Mouse (Mus musculus) limb, embryonic 14.5 days (tissue): Measurements from ENCODE around the gene Osgin1. TPM values are rescaled to one million over a fixed set of nuclear protein-coding genes. Genes with fewer than 3 reads are reported as not detected.

Experiments
- ATAC-seq: fragments of 200-750 bp; cut with Nextera tagmentation; 2 replicates; pipeline ENCODE4 v1.8.0; 2017; ENCODE audit warnings: low read depth, moderate number of reproducible peaks, moderate TSS enrichment; ENCODE audit not compliant: low FRiP score
- DNase-seq: peaks from one replicate; pipeline ENCODE4 v3.0.0-alpha.2; 2015; ENCODE audit warnings: low spot score
- H3K27ac ChIP-seq: fragments of 300-500 bp; sonication (generic); replicated peaks from 2 replicates; pipeline ENCODE4 v1.5.1; 2014; ENCODE audit warnings: low read depth, mild to moderate bottlenecking, low read length, moderate library complexity, mixed read lengths
- H3K27me3 ChIP-seq: fragments of 300-500 bp; sonication (generic); 2 replicates; pipeline ENCODE4 v1.6.1; 2014; ENCODE audit warnings: low read length, mixed read lengths; ENCODE audit not compliant: control insufficient read depth, insufficient read depth
- H3K36me3 ChIP-seq: fragments of 300-500 bp; sonication (generic); 2 replicates; pipeline ENCODE4 v1.6.1; 2014; ENCODE audit warnings: mild to moderate bottlenecking, low read length, moderate library complexity, mixed read lengths; ENCODE audit not compliant: control insufficient read depth, insufficient read depth
- H3K4me1 ChIP-seq: fragments of 300-500 bp; sonication (generic); 2 replicates; pipeline ENCODE4 v1.6.1; 2014; ENCODE audit warnings: antibody characterized with exemption, low read length, mixed read lengths; ENCODE audit not compliant: control insufficient read depth, insufficient read depth
- H3K4me2 ChIP-seq: fragments of 300-500 bp; sonication (generic); replicated peaks from 2 replicates; pipeline ENCODE4 v1.6.1; 2014; ENCODE audit warnings: low read depth, mild to moderate bottlenecking, low read length, moderate library complexity; ENCODE audit not compliant: severe bottlenecking
- H3K4me3 ChIP-seq: fragments of 300-500 bp; sonication (generic); replicated peaks from 2 replicates; pipeline ENCODE4 v1.5.1; 2014; ENCODE audit warnings: low read length
- H3K9ac ChIP-seq: fragments of 300-500 bp; sonication (generic); 2 replicates; pipeline ENCODE4 v1.6.1; 2014; ENCODE audit warnings: mild to moderate bottlenecking, low read depth, low read length, moderate library complexity; ENCODE audit not compliant: severe bottlenecking
- H3K9me3 ChIP-seq: fragments of 300-500 bp; sonication (generic); 2 replicates; pipeline ENCODE4 v1.6.1; 2016; ENCODE audit warnings: low read length; ENCODE audit not compliant: control insufficient read depth
- POLR2A ChIP-seq: fragments of 200-500 bp; IDR thresholded peaks from 2 replicates; pipeline ENCODE4 v1.8.0; 2012; ENCODE audit warnings: inconsistent platforms, mild to moderate bottlenecking, moderate library complexity, borderline replicate concordance; ENCODE audit not compliant: insufficient read depth, insufficient read length; ENCODE audit errors: extremely low read depth
- WGBS: fragments of 180-500 bp; shearing (Covaris S2); extraction: QIAGEN DNeasy Blood & Tissue Kit; methylation state at CpG from one replicate; pipeline ENCODE4 v1.1.7; 2014; 5-methylcytosine and 5-hydroxymethylcytosine counted together
- polyA plus RNA-seq, 2 experiments: library from polyadenylated mRNA; depleted of rRNA in 1 of 2; stranded (reverse) in 1 of 2; unstranded in 1 of 2; fragments of >200 nt; fragmentation: Nextera tagmentation in 1 of 2; extraction: Ambion mirVana in 1 of 2; gene quantifications; 2 replicates each; pipeline versions ENCODE4 v1.2.1 to v1.2.3; 2012 to 2014

The Osgin1 gene
- polyA plus RNA-seq, 2 experiments = 2.1 to 2.2 TPM

DNA sequence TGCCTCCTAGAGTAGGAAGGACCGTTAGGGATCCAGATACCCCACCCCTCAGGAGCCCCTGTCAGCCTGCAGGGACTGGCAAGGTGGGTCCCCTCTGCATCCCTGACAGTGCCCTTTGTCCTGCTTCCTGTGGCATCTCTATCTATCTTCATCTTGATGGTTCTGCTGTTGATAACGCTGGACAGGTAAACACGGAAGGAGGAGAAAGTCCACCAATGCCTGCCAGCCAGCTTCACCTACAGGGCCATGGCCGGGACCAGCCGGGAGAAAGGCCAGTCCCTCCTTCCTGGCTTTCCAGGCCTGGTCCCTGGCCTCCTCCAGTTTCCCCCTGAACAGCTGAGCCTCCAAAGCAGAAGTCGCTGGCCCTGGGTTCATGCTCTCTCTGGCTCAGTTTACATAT is 645 bp downstream of the Osgin1 start:
- TF ChIP-seq POLR2A = no peak

DNA sequence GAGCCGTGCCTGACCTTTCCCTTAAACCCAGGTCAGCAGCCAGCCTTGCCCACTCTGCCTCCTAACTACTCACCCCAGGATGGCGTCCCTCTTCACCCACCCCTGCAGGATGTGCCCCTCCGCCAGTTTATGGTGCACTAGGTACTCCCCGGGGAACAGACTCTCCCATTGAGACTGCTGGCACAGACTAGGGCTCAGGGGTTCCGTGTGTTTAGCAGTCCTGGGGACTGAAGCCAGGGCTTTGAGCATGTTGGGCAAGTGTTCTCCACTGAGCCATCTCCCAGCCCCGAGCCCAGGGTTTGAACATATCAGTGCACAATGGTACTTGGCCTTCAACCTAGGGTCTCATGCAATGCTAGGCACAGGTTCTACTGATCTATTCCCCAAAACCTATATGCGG is 1.6 kb downstream of the Osgin1 start:
- TF ChIP-seq POLR2A = no peak
- Histone ChIP-seq H3K27ac (no peak overlapping the region), H3K36me3 (no peaks in the 10 kb centered on the region), H3K27me3 (no peaks in the 10 kb centered on the region), H3K4me1 (peaks cover 3% of the 10 kb centered on the region; the same call in 1 of the 2 replicates), H3K4me3 (no peak overlapping the region), H3K4me2 (no peak overlapping the region), H3K9me3 (no peaks in the 10 kb centered on the region), H3K9ac (no peak overlapping the region)
- DNase-seq = no peak
- ATAC-seq = no peak
- WGBS = 81% methylated on average over 7 of the region's 7 CpGs

More for the DNA sequence above, 645 bp downstream of the Osgin1 start:
- DNase-seq = no peak
- no peak for ATAC-seq
- H3K9me3 ChIP-seq = no peaks in the 10 kb centered on the region
- 85% methylated on average over 6 of the region's 6 CpGs for WGBS
- H3K4me3 ChIP-seq = no peak overlapping the region
- no peaks in the 10 kb centered on the region for H3K4me1 ChIP-seq
- no peak overlapping the region for H3K27ac ChIP-seq
- H3K4me2 ChIP-seq = no peak overlapping the region
- no peaks in the 10 kb centered on the region for H3K36me3 ChIP-seq
- no peaks in the 10 kb centered on the region for H3K27me3 ChIP-seq
- no peak overlapping the region for H3K9ac ChIP-seq

DNA sequence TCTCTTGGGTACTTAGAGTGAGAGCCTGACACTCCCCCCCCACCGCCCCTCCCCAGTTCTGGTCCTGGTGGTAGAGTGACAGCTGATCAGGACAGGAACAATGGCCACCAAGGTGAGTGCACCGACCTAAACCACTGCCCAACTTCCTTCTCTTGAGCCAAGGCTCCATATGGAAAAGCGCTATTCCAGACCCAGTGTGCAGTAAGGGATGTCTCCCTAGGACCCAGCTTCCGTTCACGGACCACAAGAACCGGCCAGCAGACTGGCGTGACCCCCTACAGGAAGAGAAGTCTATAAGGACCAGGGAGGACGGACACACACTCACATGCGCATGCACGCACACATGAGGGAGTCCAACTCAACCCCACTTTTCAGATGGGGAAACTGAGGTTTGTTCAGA is 2.4 kb downstream of the Osgin1 start:
- DNase-seq = no peak
- ATAC-seq = no peak
- Histone ChIP-seq H3K27me3 (no peaks in the 10 kb centered on the region), H3K9ac (no peak overlapping the region), H3K4me3 (no peak overlapping the region), H3K36me3 (no peaks in the 10 kb centered on the region), H3K27ac (no peak overlapping the region), H3K4me1 (peaks cover 7% of the 10 kb centered on the region; the same call in 1 of the 2 replicates), H3K9me3 (no peaks in the 10 kb centered on the region), H3K4me2 (no peak overlapping the region)
- WGBS = 89% methylated on average over 10 of the region's 10 CpGs
- TF ChIP-seq POLR2A = no peak

DNA sequence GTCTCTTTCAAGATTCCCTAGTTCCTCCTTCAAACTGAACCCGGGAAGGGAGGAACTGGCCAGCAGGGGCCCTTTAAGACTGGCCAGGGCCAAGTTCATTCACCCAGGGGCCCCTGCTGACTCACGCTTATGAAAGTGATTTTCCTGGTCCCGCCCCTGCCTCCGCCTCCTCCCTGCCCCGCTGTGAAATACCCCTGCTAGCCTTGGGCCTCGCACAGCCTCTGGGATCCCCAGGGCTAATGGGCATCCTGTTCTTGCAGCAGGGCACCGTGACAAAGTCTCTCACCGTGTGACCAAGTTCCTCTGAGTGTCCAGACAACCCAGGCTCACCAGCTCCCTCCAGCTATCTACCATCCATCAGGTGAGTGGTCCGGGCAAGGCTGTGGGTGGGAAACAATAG is 3.0 kb downstream of the Osgin1 start:
- DNase-seq = no peak
- Histone ChIP-seq H3K36me3 (no peaks in the 10 kb centered on the region), H3K27me3 (no peaks in the 10 kb centered on the region), H3K4me1 (peaks cover 7% of the 10 kb centered on the region; the same call in 1 of the 2 replicates), H3K27ac (no peak overlapping the region), H3K9ac (no peak overlapping the region), H3K4me3 (no peak overlapping the region), H3K9me3 (no peaks in the 10 kb centered on the region), H3K4me2 (0 out of 2 replicates have a peak overlapping the region, but pooled peaks have one; percentile 15)
- ATAC-seq = no peak
- WGBS = 9% methylated on average over 9 of the region's 9 CpGs
- no peak for TF ChIP-seq POLR2A

DNA sequence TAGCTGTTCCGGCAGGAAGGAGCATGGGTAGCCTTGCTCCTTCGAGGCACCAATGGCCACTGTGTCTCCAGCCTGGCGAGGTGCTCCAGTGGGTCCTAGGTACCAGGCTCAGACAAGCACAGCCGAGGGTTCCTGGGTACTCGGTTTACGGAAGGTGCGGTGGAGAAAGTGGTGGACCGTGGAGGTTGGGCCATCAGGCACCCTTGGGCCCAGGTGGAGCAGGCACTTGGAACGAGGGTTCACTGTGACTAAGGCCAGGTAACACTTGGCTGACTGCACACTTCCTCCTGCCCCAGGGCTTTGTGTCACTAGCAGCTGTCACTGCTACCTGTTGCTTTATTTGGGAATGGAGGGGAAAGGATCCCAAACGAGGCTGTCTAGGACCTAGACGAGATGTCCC is 3.6 kb downstream of the Osgin1 start:
- DNase-seq (no peak), ATAC-seq (no peak)
- H3K9me3 ChIP-seq = no peaks in the 10 kb centered on the region
- H3K4me1 ChIP-seq = peaks cover 7% of the 10 kb centered on the region; the same call in 1 of the 2 replicates
- H3K27me3 ChIP-seq = no peaks in the 10 kb centered on the region
- 58% methylated on average over 11 of the region's 11 CpGs for WGBS
- H3K9ac ChIP-seq = no peak overlapping the region
- H3K4me2 ChIP-seq = no peak overlapping the region
- no peaks in the 10 kb centered on the region for H3K36me3 ChIP-seq
- no peak overlapping the region for H3K4me3 ChIP-seq
- H3K27ac ChIP-seq = no peak overlapping the region
- TF ChIP-seq POLR2A = no peak

DNA sequence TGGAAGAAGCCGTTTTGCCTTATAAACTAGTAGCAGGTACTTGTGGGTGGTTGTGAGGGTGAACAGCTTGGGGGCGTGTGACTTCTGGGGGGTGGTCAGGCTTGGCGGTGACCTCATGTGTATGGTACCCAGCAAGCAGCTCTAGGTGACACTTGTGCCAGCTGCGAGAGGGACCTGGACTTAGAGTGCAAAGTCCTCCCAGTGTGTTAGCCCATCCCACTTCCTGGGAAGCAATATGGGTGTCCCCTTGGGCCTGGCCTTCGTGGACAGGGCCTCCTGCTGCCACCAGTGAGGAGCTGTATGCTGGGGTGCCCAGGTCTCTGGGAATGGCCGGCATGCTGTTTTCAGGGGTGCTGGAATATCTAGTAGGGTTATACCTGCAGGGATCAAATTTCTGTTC is 5.0 kb downstream of the Osgin1 start:
- Histone ChIP-seq H3K4me3 (no peak overlapping the region), H3K9ac (no peak overlapping the region), H3K9me3 (no peaks in the 10 kb centered on the region), H3K4me1 (peaks cover 7% of the 10 kb centered on the region; the same call in 1 of the 2 replicates), H3K27ac (no peak overlapping the region), H3K36me3 (no peaks in the 10 kb centered on the region), H3K27me3 (no peaks in the 10 kb centered on the region), H3K4me2 (no peak overlapping the region)
- ATAC-seq = no peak
- TF ChIP-seq POLR2A = no peak
- no peak for DNase-seq
- 84% methylated on average over 6 of the region's 6 CpGs for WGBS
